Mouse (Mus musculus) heart, embryonic 13.5 days (tissue): ENCODE data around the gene Olfr49. TPM values are rescaled to one million over a fixed set of nuclear protein-coding genes. Genes with fewer than 3 reads are reported as not detected.

Experiments used
- ATAC-seq: fragments of 200-750 bp; cut with Nextera tagmentation; 2 replicates; pipeline ENCODE4 v1.8.0; 2017; ENCODE audit warnings: moderate TSS enrichment; ENCODE audit not compliant: insufficient number of reproducible peaks, low FRiP score, low TSS enrichment; ENCODE audit errors: extremely low read depth
- H3K27ac ChIP-seq: fragments of 300-500 bp; sonication (generic); replicated peaks from 2 replicates; pipeline ENCODE4 v1.5.1; 2015; ENCODE audit warnings: moderate library complexity, mild to moderate bottlenecking, inconsistent platforms
- H3K27me3 ChIP-seq: fragments of 300-500 bp; sonication (generic); replicated peaks from 2 replicates; pipeline ENCODE4 v1.6.1; 2015; ENCODE audit warnings: mild to moderate bottlenecking, inconsistent platforms
- H3K36me3 ChIP-seq: fragments of 300-500 bp; sonication (generic); 2 replicates; pipeline ENCODE4 v1.6.1; 2015; ENCODE audit warnings: mild to moderate bottlenecking, inconsistent platforms
- H3K4me1 ChIP-seq: fragments of 300-500 bp; sonication (generic); 2 replicates; pipeline ENCODE4 v1.6.1; 2015; ENCODE audit warnings: inconsistent platforms
- H3K4me2 ChIP-seq: fragments of 300-500 bp; sonication (generic); 2 replicates; pipeline ENCODE4 v1.6.1; 2015; ENCODE audit warnings: inconsistent platforms, mild to moderate bottlenecking, moderate library complexity
- H3K4me3 ChIP-seq: fragments of 300-500 bp; sonication (generic); 2 replicates; pipeline ENCODE4 v1.5.1; 2015; ENCODE audit warnings: moderate library complexity, mild to moderate bottlenecking, inconsistent platforms
- H3K9ac ChIP-seq: fragments of 300-500 bp; sonication (generic); 2 replicates; pipeline ENCODE4 v1.6.1; 2015; ENCODE audit warnings: inconsistent platforms, mild to moderate bottlenecking, moderate library complexity
- H3K9me3 ChIP-seq: fragments of 300-500 bp; sonication (generic); 2 replicates; pipeline ENCODE4 v1.6.1; 2016; ENCODE audit warnings: inconsistent platforms
- WGBS: fragments of 180-500 bp; shearing (Covaris S2); methylation state at CpG from one replicate; pipeline ENCODE4 v1.1.7; 2015; ENCODE audit warnings: mixed read lengths; 5-methylcytosine and 5-hydroxymethylcytosine counted together
- polyA plus RNA-seq: library from polyadenylated mRNA; unstranded; fragments of >200 nt; fragmentation: Nextera tagmentation; extraction: Ambion mirVana; gene quantifications from 2 replicates; pipeline ENCODE4 v1.2.1, GENCODE M21; 2015

Olfr49 gene
- polyA plus RNA-seq, 1 experiment from 2014 or later = not detected

GRCm38 (mm10) chr14:54228933-54229713, 55.6 kb downstream of the Olfr49 start:
- Histone ChIP-seq H3K27me3 (no peaks in the 10 kb centered on the region), H3K4me3 (peak overlapping the region; percentile 29), H3K4me1 (peaks cover 73% of the 10 kb centered on the region), H3K9ac (peak overlapping the region; percentile 62), H3K4me2 (peak overlapping the region; percentile 70), H3K27ac (no peak overlapping the region), H3K36me3 (no peaks in the 10 kb centered on the region), H3K9me3 (no peaks in the 10 kb centered on the region)
- ATAC-seq = no peak
- WGBS = 19% methylated on average over 25 of the region's 25 CpGs

DNA sequence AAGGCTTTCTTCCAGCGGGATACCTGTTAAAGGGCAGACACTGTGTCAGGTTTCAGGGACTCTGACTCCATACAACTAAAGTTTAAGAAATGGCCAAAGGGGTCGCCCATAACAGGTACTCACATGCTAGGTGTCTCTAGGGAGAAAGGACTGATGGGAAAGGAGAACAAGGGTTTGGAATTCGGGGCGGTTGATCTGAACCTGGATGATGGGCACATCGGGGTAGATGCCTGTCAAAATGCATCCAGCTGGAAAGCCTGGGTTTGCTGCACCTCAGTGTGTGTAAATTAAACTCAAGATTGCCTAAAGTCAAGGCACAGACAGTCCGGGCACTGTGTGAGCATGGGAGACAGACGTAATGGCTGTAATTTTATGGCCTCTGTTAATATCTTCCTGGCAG, 56.2 kb downstream of the Olfr49 start:
- H3K4me3 ChIP-seq = peak overlapping the region; percentile 46
- 18% methylated on average over 7 of the region's 7 CpGs for WGBS
- H3K4me1 ChIP-seq = peaks cover 68% of the 10 kb centered on the region
- H3K9me3 ChIP-seq = no peaks in the 10 kb centered on the region
- H3K27me3 ChIP-seq = no peaks in the 10 kb centered on the region
- ATAC-seq = no peak
- peak overlapping the region; percentile 69 for H3K9ac ChIP-seq
- peak overlapping the region; percentile 70 for H3K4me2 ChIP-seq
- H3K36me3 ChIP-seq = no peaks in the 10 kb centered on the region
- no peak overlapping the region for H3K27ac ChIP-seq

Other genes with a start within 250 kb of the Olfr49 start
- gene Dad1, start 30.8 kb downstream of the Olfr49 start, polyA plus RNA-seq = 391 and 412 TPM in 2 replicates
- gene Abhd4, start 30.8 kb downstream of the Olfr49 start, polyA plus RNA-seq = 85.8 and 87.0 TPM in 2 replicates
- gene Oxa1l, start 75.9 kb upstream of the Olfr49 start, polyA plus RNA-seq = 49.4 and 56.6 TPM in 2 replicates
- 9.6 and 10.8 TPM in 2 replicates for gene Slc7a7, start 132.8 kb upstream of the Olfr49 start, polyA plus RNA-seq
- 226 and 256 TPM in 2 replicates for gene Mrpl52, start 142.0 kb upstream of the Olfr49 start, polyA plus RNA-seq
- 97.4 and 98.7 TPM in 2 replicates for gene Mmp14, start 146.7 kb upstream of the Olfr49 start, polyA plus RNA-seq
- 42.1 and 42.2 TPM in 2 replicates for gene Lrp10, start 179.2 kb upstream of the Olfr49 start, polyA plus RNA-seq
- 1.6 and 2.0 TPM in 2 replicates for gene Rem2, start 191.2 kb upstream of the Olfr49 start, polyA plus RNA-seq
- gene Prmt5, start 232.6 kb upstream of the Olfr49 start, polyA plus RNA-seq = 58.5 and 64.5 TPM in 2 replicates